In genomic region chr17:35865481-35866280, GRCm38 (mm10) we compare ENCODE assay signal across 8 mouse cellular contexts. TPM values are rescaled to one million over a fixed set of nuclear protein-coding genes. Genes with fewer than 3 reads are reported as not detected.
DNase-seq lines count a peak whose midpoint lies in the region; ATAC-seq and TF ChIP-seq lines count a peak whose summit lies in the region.

Gene Ppp1r18, plus strand, starts transcription at chr17:35865593.

- no peaks in the 10 kb centered on the region for H3K27me3 ChIP-seq in cerebellum, adult 2 months (ENCODE audit: control insufficient read depth, insufficient read depth, low read length)
- H3K27me3 ChIP-seq in forebrain, embryonic 15.5 days = no peaks in the 10 kb centered on the region
- 0 out of 2 replicates have a peak, but pooled peaks cover 4% of the 10 kb centered on the region for H3K27me3 ChIP-seq in hindbrain, embryonic 10.5 days (ENCODE audit: insufficient read depth, poor library complexity, severe bottlenecking)
- H3K27me3 ChIP-seq in limb, embryonic 15.5 days = no peaks in the 10 kb centered on the region
- H3K27me3 ChIP-seq in midbrain, postnatal 0 days (ENCODE audit: insufficient read depth, low read length) = no peaks in the 10 kb centered on the region
- H3K27me3 ChIP-seq in testis, adult 2 months (ENCODE audit: control insufficient read depth, insufficient read depth, low read length) = peaks cover 9% of the 10 kb centered on the region

- H3K9me3 ChIP-seq in forebrain, embryonic 15.5 days = no peaks in the 10 kb centered on the region
- H3K9me3 ChIP-seq in hindbrain, embryonic 10.5 days = no peaks in the 10 kb centered on the region; the same call in 1 of the 2 replicates
- no peaks in the 10 kb centered on the region for H3K9me3 ChIP-seq in limb, embryonic 15.5 days
- no peaks in the 10 kb centered on the region for H3K9me3 ChIP-seq in midbrain, postnatal 0 days (ENCODE audit: low read length)

- peak within 1 kb of the TSS; percentile 45; the same call in 1 of the 2 replicates for H3K27ac ChIP-seq in cerebellum, adult 2 months (ENCODE audit: insufficient read depth, low read length)
- peak within 1 kb of the TSS; percentile 97 for H3K27ac ChIP-seq in forebrain, embryonic 15.5 days (replicated peaks)
- peak within 1 kb of the TSS; percentile 99 for H3K27ac ChIP-seq in hindbrain, embryonic 10.5 days
- peak within 1 kb of the TSS; percentile 97 for H3K27ac ChIP-seq in limb, embryonic 15.5 days
- H3K27ac ChIP-seq in midbrain, postnatal 0 days (ENCODE audit: low read depth, low read length) = peak within 1 kb of the TSS; percentile 89
- peak within 1 kb of the TSS; percentile 91 for H3K27ac ChIP-seq in testis, adult 2 months (ENCODE audit: control insufficient read depth, insufficient read depth, low read depth, low read length)

- no peaks in the 10 kb centered on the region for H3K36me3 ChIP-seq in forebrain, embryonic 15.5 days
- H3K36me3 ChIP-seq in hindbrain, embryonic 10.5 days = peaks cover 41% of the 10 kb centered on the region
- 0 out of 2 replicates have a peak, but pooled peaks cover 3% of the 10 kb centered on the region for H3K36me3 ChIP-seq in limb, embryonic 15.5 days
- no peaks in the 10 kb centered on the region for H3K36me3 ChIP-seq in midbrain, postnatal 0 days (ENCODE audit: insufficient read depth, low read length)
- no peaks in the 10 kb centered on the region for H3K36me3 ChIP-seq in testis, adult 2 months (ENCODE audit: control insufficient read depth, insufficient read depth, low read length)

- no peak for TF ChIP-seq CTCF in cerebellum, adult 2 months (IDR thresholded peaks at IDR 0.05; ENCODE audit: borderline replicate concordance, insufficient read depth, low read depth, low read length)
- TF ChIP-seq CTCF in midbrain, postnatal 0 days (IDR thresholded peaks at IDR 0.05) = no peak
- no peak for TF ChIP-seq CTCF in testis, adult 2 months (IDR thresholded peaks at IDR 0.05; ENCODE audit: control insufficient read depth, insufficient read depth, insufficient replicate concordance, low read depth, low read length)

- H3K4me1 ChIP-seq in cerebellum, adult 2 months (ENCODE audit: control insufficient read depth, insufficient read depth, low read length) = no peaks in the 10 kb centered on the region
- peaks cover 64% of the 10 kb centered on the region for H3K4me1 ChIP-seq in forebrain, embryonic 15.5 days
- H3K4me1 ChIP-seq in hindbrain, embryonic 10.5 days (replicated peaks) = peaks cover 92% of the 10 kb centered on the region
- peaks cover 59% of the 10 kb centered on the region for H3K4me1 ChIP-seq in limb, embryonic 15.5 days
- H3K4me1 ChIP-seq in midbrain, postnatal 0 days (ENCODE audit: insufficient read depth, low read length) = peaks cover 17% of the 10 kb centered on the region
- peaks cover 43% of the 10 kb centered on the region for H3K4me1 ChIP-seq in testis, adult 2 months (ENCODE audit: control insufficient read depth, insufficient read depth, low read length)

- peak; percentile 40 to 41 for DNase-seq in cerebellum, adult 2 months
- DNase-seq in cerebellum, adult 11 months = no peak
- peak; percentile 82 for DNase-seq in adrenal gland, postnatal 14 days
- peak; percentile 92 for DNase-seq in hindbrain, embryonic 10.5 days (ENCODE audit: low spot score)
- peak; percentile 84 for DNase-seq in midbrain, postnatal 0 days (ENCODE audit: low spot score)

- TF ChIP-seq POLR2A in cerebellum, adult 2 months (IDR thresholded peaks at IDR 0.05; ENCODE audit: borderline replicate concordance, insufficient read depth, low read length) = no peak
- TF ChIP-seq POLR2A in testis, adult 2 months (IDR thresholded peaks at IDR 0.05; ENCODE audit: control insufficient read depth, low read depth, low read length) = peak; percentile 35; the same call in 1 of the 2 replicates

- peak; percentile 47 for ATAC-seq in forebrain, embryonic 15.5 days (replicated peaks)
- ATAC-seq in limb, embryonic 15.5 days (ENCODE audit: insufficient number of reproducible peaks, low FRiP score, low TSS enrichment, low read depth) = peak; percentile 75
- peak; percentile 57 for ATAC-seq in midbrain, postnatal 0 days (ENCODE audit: low FRiP score)

- under 1% methylated on average over 48 of the region's 48 CpGs for WGBS in cerebellum, adult 2 months
- under 1% methylated on average over 45 of the region's 48 CpGs for WGBS in forebrain, embryonic 15.5 days
- WGBS in hindbrain, embryonic 10.5 days = under 1% methylated on average over 46 of the region's 48 CpGs
- WGBS in limb, embryonic 15.5 days = under 1% methylated on average over 40 of the region's 48 CpGs
- under 1% methylated on average over 47 of the region's 48 CpGs for WGBS in midbrain, postnatal 0 days

- H3K4me2 ChIP-seq in forebrain, embryonic 15.5 days (replicated peaks) = peak within 1 kb of the TSS; percentile 76
- H3K4me2 ChIP-seq in limb, embryonic 15.5 days = peak within 1 kb of the TSS; percentile 92
- peak within 1 kb of the TSS; percentile 91 for H3K4me2 ChIP-seq in midbrain, postnatal 0 days (ENCODE audit: low read depth, low read length, poor library complexity, severe bottlenecking)

- peak within 1 kb of the TSS; percentile 89 for H3K9ac ChIP-seq in forebrain, embryonic 15.5 days (replicated peaks)
- peak within 1 kb of the TSS; percentile 65 for H3K9ac ChIP-seq in limb, embryonic 15.5 days
- peak within 1 kb of the TSS; percentile 83 for H3K9ac ChIP-seq in midbrain, postnatal 0 days (replicated peaks; ENCODE audit: low read length, poor library complexity, severe bottlenecking)

- H3K4me3 ChIP-seq in cerebellum, adult 2 months (replicated peaks; ENCODE audit: insufficient read depth, low read depth, low read length) = peak within 1 kb of the TSS; percentile 61
- H3K4me3 ChIP-seq in forebrain, embryonic 15.5 days = peak within 1 kb of the TSS; percentile 64
- peak within 1 kb of the TSS; percentile 83 for H3K4me3 ChIP-seq in hindbrain, embryonic 10.5 days
- H3K4me3 ChIP-seq in limb, embryonic 15.5 days = peak within 1 kb of the TSS; percentile 69
- H3K4me3 ChIP-seq in midbrain, postnatal 0 days (ENCODE audit: low read depth, low read length) = peak within 1 kb of the TSS; percentile 76
- H3K4me3 ChIP-seq in testis, adult 2 months (ENCODE audit: control insufficient read depth, low read depth, low read length) = peak within 1 kb of the TSS; percentile 92

RNA-seq across cellular contexts. Expression of gene Ppp1r18, which starts in this region (rescaled TPM):
- polyA plus RNA-seq in cerebellum, adult 2 months (2012; rRNA removed) = 8.7 and 9.7 TPM in 2 replicates
- 29.5 and 44.4 TPM in 2 replicates for total RNA-seq in adrenal gland, postnatal 14 days (2021)
- polyA plus RNA-seq in forebrain, embryonic 15.5 days (2015; fragmentation: Nextera tagmentation; extraction: Ambion mirVana) = 20.8 and 21.9 TPM in 2 replicates
- polyA plus RNA-seq in hindbrain, embryonic 10.5 days (2016; fragmentation: Nextera tagmentation; extraction: Ambion mirVana) = 29.6 and 32.2 TPM in 2 replicates
- polyA plus RNA-seq in limb, embryonic 15.5 days (2015; fragmentation: Nextera tagmentation; extraction: Ambion mirVana) = 24.8 and 28.8 TPM in 2 replicates
- total RNA-seq in midbrain, postnatal 0 days (2014; rRNA removed) = 16.2 and 33.0 TPM in 2 replicates
- polyA plus RNA-seq in midbrain, postnatal 0 days (2015; fragmentation: Nextera tagmentation; extraction: Ambion mirVana) = 14.1 and 14.4 TPM in 2 replicates
- polyA plus RNA-seq in testis, adult 2 months (2012; rRNA removed) = 34.1 and 36.8 TPM in 2 replicates

Comparison
In these comparisons a context has a peak if more than half of its experiments do, and no peak if none do; other contexts are left out.
1. H3K27ac ChIP-seq: peak in every context shown above with its lines; median percentile 99 in hindbrain, embryonic 10.5 days; 97 in forebrain, embryonic 15.5 days; 97 in limb, embryonic 15.5 days; 91 in testis, adult 2 months; 89 in midbrain, postnatal 0 days; 45 in cerebellum, adult 2 months.